Mouse (Mus musculus): ENCODE data around the gene Dlgap3. TPM values are rescaled to one million over a fixed set of nuclear protein-coding genes. Genes with fewer than 3 reads are reported as not detected.

The Dlgap3 gene
- polyA plus RNA-seq, 1 experiment from 2014 or later = 2.0 TPM

GRCm38 (mm10) chr4:127279241-127279640 is 110.2 kb downstream of the Dlgap3 start:
- Histone ChIP-seq H3K9ac (no peak overlapping the region), H3K27ac (replicated peaks) (no peak overlapping the region), H3K27me3 (no peaks in the 10 kb centered on the region), H3K4me3 (replicated peaks) (no peak overlapping the region), H3K4me2 (replicated peaks) (no peak overlapping the region), H3K36me3 (no peaks in the 10 kb centered on the region), H3K9me3 (replicated peaks) (no peaks in the 10 kb centered on the region), H3K4me1 (no peaks in the 10 kb centered on the region)
- WGBS = 66% methylated on average over 9 of the region's 9 CpGs
- no peak for ATAC-seq (ENCODE audit: insufficient number of reproducible peaks, low FRiP score, low TSS enrichment, low read depth)

Other genes starting within 250 kb of the Dlgap3 start
- 19.8 and 20.3 TPM in 2 replicates for gene Zmym4, start 201.1 kb upstream of the Dlgap3 start, polyA plus RNA-seq (2015; fragmentation: Nextera tagmentation; extraction: Ambion mirVana)
- gene Sfpq, start 147.9 kb upstream of the Dlgap3 start, polyA plus RNA-seq (2015; fragmentation: Nextera tagmentation; extraction: Ambion mirVana) = 76.4 and 82.6 TPM in 2 replicates
- 14.5 and 17.5 TPM in 2 replicates for gene Zmym1, start 108.1 kb upstream of the Dlgap3 start, polyA plus RNA-seq (2015; fragmentation: Nextera tagmentation; extraction: Ambion mirVana)
- gene Zmym6, start 91.8 kb upstream of the Dlgap3 start, polyA plus RNA-seq (2015; fragmentation: Nextera tagmentation; extraction: Ambion mirVana) = 21.5 and 24.1 TPM in 2 replicates
- 15.6 and 18.1 TPM in 2 replicates for gene Tmem35b, start 45.5 kb upstream of the Dlgap3 start, polyA plus RNA-seq (2015; fragmentation: Nextera tagmentation; extraction: Ambion mirVana)
- gene Smim12, start 74.6 kb downstream of the Dlgap3 start, polyA plus RNA-seq (2015; fragmentation: Nextera tagmentation; extraction: Ambion mirVana) = 47.5 and 55.4 TPM in 2 replicates
- gene Gja4, start 144.8 kb downstream of the Dlgap3 start, polyA plus RNA-seq (2015; fragmentation: Nextera tagmentation; extraction: Ambion mirVana) = 17.7 and 17.8 TPM in 2 replicates
- gene Gjb3, start 161.6 kb downstream of the Dlgap3 start, polyA plus RNA-seq (2015; fragmentation: Nextera tagmentation; extraction: Ambion mirVana) = 14.3 and 16.0 TPM in 2 replicates
- 4.4 and 5.3 TPM in 2 replicates for gene Gjb4, start 184.9 kb downstream of the Dlgap3 start, polyA plus RNA-seq (2015; fragmentation: Nextera tagmentation; extraction: Ambion mirVana)
- gene Gjb5, start 189.0 kb downstream of the Dlgap3 start, polyA plus RNA-seq (2015; fragmentation: Nextera tagmentation; extraction: Ambion mirVana) = 2.3 and 3.4 TPM in 2 replicates

Measured in embryonic facial prominence, embryonic 15.5 days (tissue).